Mouse (Mus musculus) cerebellum, adult 2 months (tissue): ENCODE data around the gene Olfr220. TPM values are rescaled to one million over a fixed set of nuclear protein-coding genes. Genes with fewer than 3 reads are reported as not detected.

Experiments used
- DNase-seq, 2 experiments: peaks; one replicate each; pipeline ENCODE4 v3.0.0; 2021
- H3K27ac ChIP-seq: fragments of 200-500 bp; 2 replicates; pipeline ENCODE4 v1.5.1; 2012; ENCODE audit warnings: low read length, control low read depth, inconsistent platforms; ENCODE audit not compliant: insufficient read depth
- H3K27me3 ChIP-seq: fragments of 200-500 bp; 2 replicates; pipeline ENCODE4 v1.6.1; 2012; ENCODE audit warnings: inconsistent platforms, mild to moderate bottlenecking, low read length, moderate library complexity; ENCODE audit not compliant: control insufficient read depth, insufficient read depth
- H3K4me1 ChIP-seq: fragments of 200-500 bp; 2 replicates; pipeline ENCODE4 v1.6.1; 2011; ENCODE audit warnings: low read length; ENCODE audit not compliant: control insufficient read depth, insufficient read depth
- H3K4me3 ChIP-seq: fragments of 200-500 bp; replicated peaks from 2 replicates; pipeline ENCODE3; 2011; ENCODE audit warnings: mild to moderate bottlenecking, low read depth, low read length, control low read depth; ENCODE audit not compliant: insufficient read depth
- CTCF ChIP-seq: fragments of 200-500 bp; IDR thresholded peaks from 2 replicates; pipeline ENCODE4 v1.5.1; 2011; ENCODE audit warnings: low read depth, mild to moderate bottlenecking, control low read depth, low read length, moderate library complexity, borderline replicate concordance; ENCODE audit not compliant: insufficient read depth
- POLR2A ChIP-seq: fragments of 200-500 bp; IDR thresholded peaks from 2 replicates; pipeline ENCODE4 v1.6.1; 2011; ENCODE audit warnings: low read length, control low read depth, borderline replicate concordance; ENCODE audit not compliant: insufficient read depth
- WGBS: fragments of 180-500 bp; shearing (Covaris S2); methylation state at CpG from one replicate; pipeline ENCODE4 v1.1.7; 2018; 5-methylcytosine and 5-hydroxymethylcytosine counted together
- polyA plus RNA-seq: library from polyadenylated mRNA; depleted of rRNA; stranded (reverse); fragments of >200 nt; gene quantifications from 2 replicates; pipeline ENCODE4 v1.2.3, GENCODE M21; 2012; rRNA removed

The Olfr220 gene
- polyA plus RNA-seq, 1 experiment = not detected

GRCm38 (mm10) chr1:174465385-174465784 is 23.5 kb downstream of the Olfr220 start:
- H3K4me3 ChIP-seq = no peak overlapping the region
- no peaks in the 10 kb centered on the region for H3K4me1 ChIP-seq
- DNase-seq = no peak
- TF ChIP-seq POLR2A (no peak), CTCF (no peak)
- H3K27me3 ChIP-seq = no peaks in the 10 kb centered on the region
- H3K27ac ChIP-seq = no peak overlapping the region
- 88% methylated on average over 3 of the region's 3 CpGs for WGBS

GRCm38 (mm10) chr1:174466240-174466639 is 24.4 kb downstream of the Olfr220 start:
- no peak overlapping the region for H3K27ac ChIP-seq
- H3K27me3 ChIP-seq = no peaks in the 10 kb centered on the region
- no peak for DNase-seq
- H3K4me3 ChIP-seq = no peak overlapping the region
- TF ChIP-seq POLR2A = no peak
- WGBS = 33% methylated on average over 2 of the region's 2 CpGs
- H3K4me1 ChIP-seq = no peaks in the 10 kb centered on the region

- H3K4me1 ChIP-seq = no peaks in the 10 kb centered on the region
- 4% methylated on average over 6 of the region's 6 CpGs for WGBS
- DNase-seq = peak; percentile 41 to 55
- TF ChIP-seq POLR2A (no peak), CTCF (peak; percentile 84; the same call in 1 of the 2 replicates)
- H3K27me3 ChIP-seq = no peaks in the 10 kb centered on the region
- no peak overlapping the region for H3K4me3 ChIP-seq
- no peak overlapping the region for H3K27ac ChIP-seq
Observed at GRCm38 (mm10) chr1:174469736-174470135, 27.9 kb downstream of the Olfr220 start.

GRCm38 (mm10) chr1:174482567-174482966 is 40.7 kb downstream of the Olfr220 start:
- no peak for DNase-seq
- 98% methylated on average over 6 of the region's 6 CpGs for WGBS
- H3K27ac ChIP-seq = no peak overlapping the region
- H3K27me3 ChIP-seq = no peaks in the 10 kb centered on the region
- TF ChIP-seq CTCF = no peak
- TF ChIP-seq POLR2A = no peak
- H3K4me1 ChIP-seq = no peaks in the 10 kb centered on the region
- H3K4me3 ChIP-seq = no peak overlapping the region

GRCm38 (mm10) chr1:174500064-174500463 is 58.2 kb downstream of the Olfr220 start:
- Histone ChIP-seq H3K4me3 (no peak overlapping the region), H3K4me1 (no peaks in the 10 kb centered on the region), H3K27ac (no peak overlapping the region), H3K27me3 (no peaks in the 10 kb centered on the region)
- no peak for TF ChIP-seq CTCF
- TF ChIP-seq POLR2A = no peak
- no peak for DNase-seq
- WGBS = 77% methylated on average over 4 of the region's 4 CpGs

Other genes starting within 250 kb of the Olfr220 start
- not detected in 2 replicates for gene Olfr419, start 190.0 kb upstream of the Olfr220 start, polyA plus RNA-seq
- not detected in 2 replicates for gene Mptx1, start 111.6 kb upstream of the Olfr220 start, polyA plus RNA-seq
- not detected in 2 replicates for gene Olfr417, start 77.0 kb upstream of the Olfr220 start, polyA plus RNA-seq
- gene Olfr248, start 51.0 kb upstream of the Olfr220 start, polyA plus RNA-seq = not detected in 2 replicates
- not detected in 2 replicates for gene Olfr414, start 18.0 kb upstream of the Olfr220 start, polyA plus RNA-seq
- gene Fmn2, start 59.7 kb downstream of the Olfr220 start, polyA plus RNA-seq = 24.3 and 25.5 TPM in 2 replicates